Mouse (Mus musculus): ENCODE measurements around the gene Gsto1. TPM values are rescaled to one million over a fixed set of nuclear protein-coding genes. Genes with fewer than 3 reads are reported as not detected.

The Gsto1 gene
- polyA plus RNA-seq, 1 experiment, result 30.4 TPM

DNA sequence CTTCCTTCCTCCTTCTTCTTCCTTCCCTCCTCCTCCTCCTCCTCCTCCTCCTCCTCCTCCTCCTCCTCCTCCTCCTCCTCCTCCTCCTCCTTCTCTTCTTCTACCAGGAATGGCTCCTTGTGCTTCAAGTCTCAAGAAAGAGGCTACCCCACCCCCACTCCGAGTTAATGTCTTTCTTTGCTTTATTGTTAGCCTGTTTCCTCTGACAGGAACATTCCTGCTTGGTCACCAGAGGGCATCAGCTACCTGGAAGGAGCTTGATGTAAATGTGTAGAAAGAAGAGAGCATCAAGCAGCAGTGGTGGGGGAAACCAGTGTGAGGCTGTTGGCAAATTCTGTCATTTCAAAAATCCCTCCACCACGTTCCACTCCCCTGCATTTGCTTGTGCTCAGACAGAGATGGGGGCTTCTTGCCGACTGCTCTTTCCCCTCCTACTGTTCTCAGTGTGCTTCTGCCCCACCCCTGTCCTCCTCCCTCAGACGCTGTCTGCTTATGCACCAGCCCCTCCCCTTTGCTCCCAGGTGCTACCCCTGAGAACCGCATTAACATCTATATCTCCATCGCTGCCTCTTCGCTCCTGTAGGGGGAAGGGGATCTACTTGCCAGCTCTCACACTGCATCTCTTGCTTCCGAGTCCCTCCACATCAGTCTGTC lies 32.5 kb upstream of the Gsto1 start:
- WGBS, result 26% methylated on average over 8 of the region's 8 CpGs
- no peaks in the 10 kb centered on the region for H3K27me3 ChIP-seq (ENCODE audit: control insufficient read depth, insufficient read depth, low read length)
- DNase-seq, result no peak
- H3K4me1 ChIP-seq (replicated peaks; ENCODE audit: control insufficient read depth, insufficient read depth, low read length), result peaks cover 4% of the 10 kb centered on the region; the same call in 1 of the 2 replicates
- H3K4me3 ChIP-seq (ENCODE audit: control insufficient read depth, insufficient read depth, low read length), result no peak overlapping the region
- H3K27ac ChIP-seq (ENCODE audit: control insufficient read depth, insufficient read depth, low read length), result no peak overlapping the region
- no peaks in the 10 kb centered on the region for H3K36me3 ChIP-seq (ENCODE audit: control insufficient read depth, insufficient read depth, low read length)
- TF ChIP-seq POLR2A (IDR thresholded peaks at IDR 0.05; ENCODE audit: control insufficient read depth, extremely low read depth, insufficient read depth, low read length, poor library complexity) (no peak), CTCF (IDR thresholded peaks at IDR 0.05; ENCODE audit: borderline replicate concordance, control insufficient read depth, extremely low read depth, insufficient read depth, low read length, poor library complexity) (no peak)

DNA sequence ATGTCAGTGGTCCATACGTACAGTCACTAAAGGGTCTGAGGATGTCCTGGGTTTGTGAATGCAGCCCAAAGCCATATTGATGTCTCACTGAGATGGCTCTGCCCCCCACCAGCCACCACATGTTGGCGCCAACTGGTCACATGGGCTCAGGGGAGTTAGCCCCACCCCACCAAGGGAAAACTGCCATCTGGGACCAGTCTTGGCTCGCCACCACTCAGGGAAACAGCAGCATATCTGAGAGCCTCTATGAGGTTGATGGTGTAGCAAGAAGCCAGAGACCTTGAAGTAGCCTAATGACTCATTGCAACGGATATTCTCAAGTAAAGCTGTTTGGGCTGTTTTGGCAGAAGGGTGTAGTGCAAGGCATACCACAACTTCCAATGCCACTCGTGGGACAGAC lies 30.7 kb upstream of the Gsto1 start:
- Histone ChIP-seq H3K4me1 (replicated peaks; ENCODE audit: control insufficient read depth, insufficient read depth, low read length) (peaks cover 8% of the 10 kb centered on the region), H3K4me3 (ENCODE audit: control insufficient read depth, insufficient read depth, low read length) (no peak overlapping the region), H3K36me3 (ENCODE audit: control insufficient read depth, insufficient read depth, low read length) (no peaks in the 10 kb centered on the region), H3K27ac (ENCODE audit: control insufficient read depth, insufficient read depth, low read length) (no peak overlapping the region), H3K27me3 (ENCODE audit: control insufficient read depth, insufficient read depth, low read length) (no peaks in the 10 kb centered on the region)
- TF ChIP-seq CTCF (IDR thresholded peaks at IDR 0.05; ENCODE audit: borderline replicate concordance, control insufficient read depth, extremely low read depth, insufficient read depth, low read length, poor library complexity) (no peak), POLR2A (IDR thresholded peaks at IDR 0.05; ENCODE audit: control insufficient read depth, extremely low read depth, insufficient read depth, low read length, poor library complexity) (no peak)
- 89% methylated on average over 5 of the region's 5 CpGs for WGBS
- DNase-seq, result no peak

DNA sequence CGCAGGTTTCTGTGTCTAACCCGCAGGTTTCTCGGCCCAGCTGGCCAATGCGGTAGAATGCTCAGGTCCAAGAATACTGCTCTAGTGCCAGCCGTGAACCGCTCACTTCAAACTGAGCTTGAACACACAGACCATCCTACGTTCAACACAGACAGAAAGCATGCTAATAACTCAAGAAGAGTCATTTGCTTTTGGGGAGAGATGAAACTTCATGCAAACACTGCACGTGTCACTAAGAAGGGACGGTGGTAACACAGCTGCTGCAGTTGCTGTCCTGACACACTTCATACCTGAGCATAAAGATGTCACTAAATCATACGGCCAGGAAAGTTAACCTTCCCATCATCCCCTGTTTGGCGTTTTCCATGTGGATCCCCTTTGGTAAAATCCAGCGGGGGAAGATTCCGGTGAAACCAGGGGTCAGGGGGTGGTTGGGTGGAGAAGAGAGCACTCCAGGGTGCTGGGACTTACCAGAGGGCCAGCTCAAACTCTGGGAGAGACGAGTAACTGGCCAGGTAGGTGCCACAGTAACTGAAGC lies 24.8 kb upstream of the Gsto1 start:
- WGBS, result 96% methylated on average over 14 of the region's 14 CpGs
- Histone ChIP-seq H3K27ac (ENCODE audit: control insufficient read depth, insufficient read depth, low read length) (no peak overlapping the region), H3K4me3 (ENCODE audit: control insufficient read depth, insufficient read depth, low read length) (no peak overlapping the region), H3K27me3 (ENCODE audit: control insufficient read depth, insufficient read depth, low read length) (no peaks in the 10 kb centered on the region), H3K4me1 (replicated peaks; ENCODE audit: control insufficient read depth, insufficient read depth, low read length) (peaks cover 4% of the 10 kb centered on the region), H3K36me3 (ENCODE audit: control insufficient read depth, insufficient read depth, low read length) (no peaks in the 10 kb centered on the region)
- no peak for TF ChIP-seq POLR2A (IDR thresholded peaks at IDR 0.05; ENCODE audit: control insufficient read depth, extremely low read depth, insufficient read depth, low read length, poor library complexity)
- no peak for DNase-seq

DNA sequence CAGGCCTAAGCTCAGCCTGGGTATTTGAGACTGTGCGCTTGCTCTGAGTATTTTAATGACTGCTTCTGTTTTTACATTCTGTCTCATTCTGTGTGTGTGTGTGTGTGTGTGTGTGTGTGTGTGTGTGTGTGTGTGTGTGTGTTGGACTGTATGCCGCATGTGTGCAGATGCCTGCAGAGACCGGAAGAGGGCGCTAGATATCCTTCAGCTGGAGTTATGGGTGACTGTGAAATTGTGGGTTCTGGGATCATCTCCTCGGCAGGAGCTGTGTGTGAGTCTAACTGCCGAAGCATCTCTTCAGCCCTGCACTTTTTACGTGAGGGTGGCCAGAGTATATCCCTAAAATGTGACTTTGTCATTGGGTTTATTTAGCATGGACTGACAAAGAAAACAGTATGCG lies 23.7 kb upstream of the Gsto1 start:
- Histone ChIP-seq H3K27me3 (ENCODE audit: control insufficient read depth, insufficient read depth, low read length) (no peaks in the 10 kb centered on the region), H3K36me3 (ENCODE audit: control insufficient read depth, insufficient read depth, low read length) (no peaks in the 10 kb centered on the region), H3K4me3 (ENCODE audit: control insufficient read depth, insufficient read depth, low read length) (no peak overlapping the region), H3K4me1 (replicated peaks; ENCODE audit: control insufficient read depth, insufficient read depth, low read length) (peaks cover 4% of the 10 kb centered on the region), H3K27ac (ENCODE audit: control insufficient read depth, insufficient read depth, low read length) (no peak overlapping the region)
- 98% methylated on average over 8 of the region's 8 CpGs for WGBS
- TF ChIP-seq CTCF (IDR thresholded peaks at IDR 0.05; ENCODE audit: borderline replicate concordance, control insufficient read depth, extremely low read depth, insufficient read depth, low read length, poor library complexity), result no peak
- TF ChIP-seq POLR2A (IDR thresholded peaks at IDR 0.05; ENCODE audit: control insufficient read depth, extremely low read depth, insufficient read depth, low read length, poor library complexity), result no peak
- no peak for DNase-seq

DNA sequence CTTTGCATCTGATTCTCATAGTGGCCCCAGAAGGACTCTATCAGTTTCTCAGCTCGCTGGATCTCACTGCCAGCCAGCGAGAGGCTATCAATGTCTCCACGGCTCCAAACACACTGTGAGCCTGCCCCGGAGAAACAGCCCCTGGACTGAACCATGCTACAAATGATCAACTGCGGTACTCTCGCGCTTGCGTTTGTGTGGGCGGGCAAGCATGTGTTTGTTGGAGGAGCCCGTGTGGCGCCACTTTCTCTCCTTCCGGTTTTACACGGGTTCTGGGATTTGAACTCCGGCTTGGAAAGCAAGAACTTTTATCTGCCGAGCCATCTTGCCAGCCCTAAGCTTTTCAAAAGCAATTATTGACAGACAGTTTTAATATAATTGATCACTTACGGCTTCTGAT lies 22.5 kb upstream of the Gsto1 start:
- 93% methylated on average over 16 of the region's 16 CpGs for WGBS
- Histone ChIP-seq H3K27me3 (ENCODE audit: control insufficient read depth, insufficient read depth, low read length) (no peaks in the 10 kb centered on the region), H3K4me1 (replicated peaks; ENCODE audit: control insufficient read depth, insufficient read depth, low read length) (peaks cover 7% of the 10 kb centered on the region), H3K27ac (ENCODE audit: control insufficient read depth, insufficient read depth, low read length) (no peak overlapping the region), H3K36me3 (ENCODE audit: control insufficient read depth, insufficient read depth, low read length) (no peaks in the 10 kb centered on the region), H3K4me3 (ENCODE audit: control insufficient read depth, insufficient read depth, low read length) (no peak overlapping the region)
- DNase-seq, result no peak
- no peak for TF ChIP-seq POLR2A (IDR thresholded peaks at IDR 0.05; ENCODE audit: control insufficient read depth, extremely low read depth, insufficient read depth, low read length, poor library complexity)
- no peak for TF ChIP-seq CTCF (IDR thresholded peaks at IDR 0.05; ENCODE audit: borderline replicate concordance, control insufficient read depth, extremely low read depth, insufficient read depth, low read length, poor library complexity)

DNA sequence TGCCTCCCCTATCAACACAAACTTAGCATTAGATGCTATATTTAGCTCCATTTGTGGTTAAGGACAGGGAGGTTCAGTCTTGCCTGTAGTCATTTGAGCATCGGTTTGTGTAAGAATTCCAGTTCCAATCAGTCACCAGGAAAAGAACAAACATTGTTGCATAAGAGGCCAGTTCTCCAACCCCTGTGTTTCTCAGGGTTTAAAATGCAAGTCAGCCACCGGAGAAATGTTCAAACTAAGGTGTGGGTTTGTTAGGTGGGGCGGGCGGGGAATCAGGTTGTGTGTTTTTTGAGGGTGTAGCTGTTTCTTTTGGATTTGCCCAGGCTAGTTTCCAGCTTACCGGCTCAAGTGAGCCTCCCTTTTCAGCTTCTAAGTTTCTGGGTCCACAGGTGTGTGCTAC lies 20.2 kb upstream of the Gsto1 start:
- Histone ChIP-seq H3K36me3 (ENCODE audit: control insufficient read depth, insufficient read depth, low read length) (no peaks in the 10 kb centered on the region), H3K4me1 (replicated peaks; ENCODE audit: control insufficient read depth, insufficient read depth, low read length) (peaks cover 5% of the 10 kb centered on the region), H3K4me3 (ENCODE audit: control insufficient read depth, insufficient read depth, low read length) (no peak overlapping the region), H3K27me3 (ENCODE audit: control insufficient read depth, insufficient read depth, low read length) (no peaks in the 10 kb centered on the region), H3K27ac (ENCODE audit: control insufficient read depth, insufficient read depth, low read length) (no peak overlapping the region)
- TF ChIP-seq POLR2A (IDR thresholded peaks at IDR 0.05; ENCODE audit: control insufficient read depth, extremely low read depth, insufficient read depth, low read length, poor library complexity) (no peak), CTCF (IDR thresholded peaks at IDR 0.05; ENCODE audit: borderline replicate concordance, control insufficient read depth, extremely low read depth, insufficient read depth, low read length, poor library complexity) (no peak)
- DNase-seq, result no peak
- WGBS, result 90% methylated on average over 5 of the region's 5 CpGs

DNA sequence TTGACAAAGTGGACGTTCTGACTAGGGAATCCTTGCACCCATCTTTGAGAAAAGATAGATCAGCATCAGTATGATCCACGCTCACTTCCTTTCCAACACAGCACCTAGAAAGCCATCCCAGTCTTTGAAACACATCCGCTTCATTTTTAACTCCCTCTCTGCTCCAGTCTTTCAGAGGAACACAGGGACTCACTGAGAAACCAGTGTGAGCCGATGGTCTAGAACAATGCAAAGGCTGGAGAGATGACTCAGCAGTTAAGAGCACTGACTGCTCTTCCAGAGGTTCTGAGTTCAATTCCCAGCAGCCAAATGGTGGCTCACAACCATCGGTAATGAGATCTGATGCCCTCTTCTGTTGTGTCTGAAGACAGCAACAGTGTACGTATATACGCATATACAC lies 19.0 kb upstream of the Gsto1 start:
- no peaks in the 10 kb centered on the region for H3K27me3 ChIP-seq (ENCODE audit: control insufficient read depth, insufficient read depth, low read length)
- H3K27ac ChIP-seq (ENCODE audit: control insufficient read depth, insufficient read depth, low read length), result no peak overlapping the region
- no peak for TF ChIP-seq CTCF (IDR thresholded peaks at IDR 0.05; ENCODE audit: borderline replicate concordance, control insufficient read depth, extremely low read depth, insufficient read depth, low read length, poor library complexity)
- no peak for TF ChIP-seq POLR2A (IDR thresholded peaks at IDR 0.05; ENCODE audit: control insufficient read depth, extremely low read depth, insufficient read depth, low read length, poor library complexity)
- no peak for DNase-seq
- H3K4me1 ChIP-seq (replicated peaks; ENCODE audit: control insufficient read depth, insufficient read depth, low read length), result peaks cover 5% of the 10 kb centered on the region
- H3K36me3 ChIP-seq (ENCODE audit: control insufficient read depth, insufficient read depth, low read length), result no peaks in the 10 kb centered on the region
- 90% methylated on average over 7 of the region's 7 CpGs for WGBS
- no peak overlapping the region for H3K4me3 ChIP-seq (ENCODE audit: control insufficient read depth, insufficient read depth, low read length)

Data from thymus, adult 2 months (tissue).